Mouse (Mus musculus) layer of hippocampus, adult 11-12 months (tissue): ENCODE measurements around the gene Sart1.
A peak's percentile ranks its signal among the peaks of the same experiment; 100 is the strongest.
"Not testable (repeated sequence)": the region's sequence is repeated elsewhere in the genome, so short reads cannot be mapped to it uniquely, and the experiment has no call there.

Experiments used
- DNase-seq: peaks from one replicate; pipeline ENCODE4 v3.0.0; 2022; ENCODE audit warnings: low spot score

Gene Sart1

DNA sequence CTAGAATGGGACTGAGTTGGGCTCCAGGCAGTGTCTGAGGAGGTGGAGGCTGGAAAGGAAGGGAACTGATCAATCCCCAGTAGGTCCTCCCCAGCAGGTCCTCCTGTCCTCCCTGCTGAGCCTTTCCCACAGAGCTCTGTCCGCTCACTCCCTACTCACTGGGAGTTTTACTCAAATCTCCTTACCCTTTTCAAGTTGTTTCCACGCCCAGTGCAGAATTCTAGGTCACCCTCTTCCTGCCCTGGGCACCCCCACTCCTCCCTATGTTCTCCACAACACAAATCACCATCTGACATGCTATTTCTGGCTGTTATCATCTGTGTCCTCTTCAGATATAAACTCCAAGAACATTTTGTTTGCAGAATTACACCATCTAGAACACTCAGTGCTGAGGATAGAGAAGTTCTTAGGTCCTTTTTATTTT lies 26.0 kb upstream of the Sart1 start:
- DNase-seq: peak; percentile 36

DNA sequence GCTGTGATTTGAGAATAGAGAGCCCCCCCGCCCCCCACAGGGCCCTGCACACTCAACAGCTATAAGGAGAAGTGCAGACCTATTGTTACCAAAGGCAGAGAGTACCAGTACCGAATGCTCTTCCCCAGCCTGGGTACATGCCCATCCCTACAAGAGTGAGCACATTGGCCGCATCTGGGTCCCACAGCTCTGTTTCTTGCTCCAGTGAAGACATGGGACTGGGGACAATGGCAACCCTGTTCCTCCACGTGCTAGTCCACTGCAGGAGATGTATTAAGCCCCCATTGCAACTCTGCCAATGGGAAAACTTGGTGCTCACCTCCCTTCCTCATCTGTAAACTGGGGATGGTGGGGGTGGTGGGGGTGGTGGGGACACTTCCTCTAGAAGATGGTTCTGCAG lies 25.3 kb upstream of the Sart1 start:
- DNase-seq: no peak

DNA sequence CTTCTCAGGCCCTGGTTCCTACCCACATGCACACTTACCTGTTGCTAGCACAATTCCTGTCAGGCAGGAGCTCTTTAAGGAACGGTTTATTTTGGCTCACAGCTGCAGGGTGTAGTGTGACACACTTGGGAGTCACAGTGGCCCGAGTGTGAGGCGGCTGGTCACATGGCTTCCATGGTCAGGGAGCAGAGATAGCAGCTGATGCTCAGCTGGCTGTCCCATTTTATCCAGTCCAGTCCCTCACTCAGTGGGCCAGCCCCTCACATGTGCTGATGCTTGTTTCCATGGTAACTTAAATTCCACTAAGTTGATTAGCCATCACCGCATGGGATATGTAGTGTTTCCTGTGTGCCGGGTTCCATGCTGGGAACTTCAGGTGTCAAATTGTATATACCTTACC lies 23.5 kb upstream of the Sart1 start:
- no peak for DNase-seq

DNA sequence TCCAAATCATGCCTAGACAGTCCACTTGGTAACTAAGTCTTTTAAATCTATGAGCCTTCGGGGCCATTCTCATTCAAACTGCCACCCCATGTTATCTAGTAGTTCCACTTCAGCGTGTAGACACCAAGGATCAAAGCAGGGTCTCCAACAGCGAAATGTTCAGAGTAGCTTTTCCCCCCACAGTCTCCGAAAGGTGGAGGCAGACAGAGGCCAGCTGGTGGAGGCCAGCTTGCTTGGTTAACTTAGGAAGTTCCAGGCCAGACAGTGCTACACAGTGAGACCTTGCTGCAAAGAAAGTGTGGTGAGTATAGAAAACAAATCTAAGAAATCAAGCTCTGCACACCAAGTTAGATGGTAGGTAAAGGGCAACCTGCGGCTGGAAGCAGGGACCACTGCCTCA lies 22.1 kb upstream of the Sart1 start:
- DNase-seq: no peak

DNA sequence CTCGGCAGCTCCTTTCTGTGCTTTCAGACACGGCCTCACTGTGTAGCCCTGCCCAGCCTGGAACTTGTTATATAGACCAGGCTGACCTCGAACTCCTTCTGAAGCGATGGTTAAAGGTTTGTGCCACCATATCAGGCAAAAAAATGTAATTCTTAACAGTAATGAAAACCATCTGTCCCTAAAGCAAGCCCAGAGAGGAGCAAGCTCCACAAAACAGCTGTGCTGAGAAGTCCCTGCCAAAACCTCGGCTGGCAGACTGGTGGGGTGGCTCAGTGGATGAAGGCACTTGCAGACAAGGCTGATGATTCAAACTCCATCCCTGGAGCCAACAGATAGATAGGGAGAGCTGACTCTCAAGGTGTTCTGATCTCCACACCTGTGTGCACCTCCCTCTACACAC lies 20.6 kb upstream of the Sart1 start:
- DNase-seq: no peak

DNA sequence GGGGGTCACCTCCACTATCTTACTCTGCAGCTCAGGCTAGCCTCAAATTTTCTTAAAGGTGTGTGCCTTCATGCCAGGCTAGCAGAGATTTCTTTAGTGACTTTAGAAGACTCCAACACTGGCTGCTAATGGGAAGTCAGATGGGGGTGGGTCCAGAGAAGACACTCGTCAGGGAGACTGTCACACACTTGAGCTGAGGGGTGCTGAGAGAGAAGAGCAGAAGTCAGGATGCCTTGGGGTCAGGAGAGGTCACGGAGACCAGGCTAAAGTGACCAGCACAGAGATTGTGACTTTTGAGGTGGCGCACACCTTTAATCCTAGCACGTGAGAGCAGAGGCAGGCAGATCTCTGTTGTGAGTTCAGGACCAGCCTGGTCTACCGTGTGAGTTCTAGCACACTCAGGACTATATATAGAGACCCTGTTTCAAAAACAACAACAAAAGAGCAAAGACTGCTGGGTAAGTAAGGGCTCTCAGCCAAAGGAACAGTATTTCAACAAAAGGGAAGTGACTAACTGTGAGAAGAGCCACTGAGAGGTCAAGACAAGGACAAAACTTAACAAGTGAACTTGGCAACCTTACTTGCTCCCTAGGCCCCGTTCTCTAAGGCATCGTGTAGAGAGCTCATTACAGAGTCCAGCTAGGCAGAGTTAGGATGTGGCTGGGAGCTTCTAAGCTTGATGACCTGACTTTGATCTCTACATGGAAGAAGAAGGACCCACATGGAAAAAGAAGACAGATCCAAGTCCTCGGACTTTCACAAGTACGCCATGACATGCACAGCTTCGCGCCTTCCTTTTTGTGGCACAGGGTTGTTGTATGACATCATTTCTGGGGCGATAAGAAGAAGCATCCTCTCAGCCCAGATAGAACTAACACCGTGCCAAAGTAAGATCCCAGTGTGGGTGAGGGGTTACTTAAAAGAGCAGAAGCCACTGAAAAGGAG lies 19.8 kb upstream of the Sart1 start:
- no peak for DNase-seq

DNA sequence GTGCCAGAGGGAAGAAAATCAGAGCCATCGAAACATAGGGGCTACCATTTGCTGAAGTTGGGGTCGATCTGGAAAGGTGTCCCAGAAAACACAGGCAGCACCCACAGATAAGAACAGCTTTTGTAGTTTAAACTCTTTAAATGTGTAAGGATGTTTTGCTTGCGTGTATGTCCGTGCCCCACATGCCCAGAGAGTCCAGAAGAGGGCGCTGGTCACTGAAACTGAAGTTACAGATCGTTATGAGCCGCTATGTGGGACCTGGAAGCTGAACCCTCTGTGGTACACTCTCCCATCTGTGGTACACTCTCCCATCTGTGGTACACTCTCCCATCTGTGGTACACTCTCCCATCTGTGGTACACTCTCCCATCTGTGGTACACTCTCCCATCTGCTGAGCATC lies 18.6 kb upstream of the Sart1 start:
- peak; percentile 56 for DNase-seq

DNA sequence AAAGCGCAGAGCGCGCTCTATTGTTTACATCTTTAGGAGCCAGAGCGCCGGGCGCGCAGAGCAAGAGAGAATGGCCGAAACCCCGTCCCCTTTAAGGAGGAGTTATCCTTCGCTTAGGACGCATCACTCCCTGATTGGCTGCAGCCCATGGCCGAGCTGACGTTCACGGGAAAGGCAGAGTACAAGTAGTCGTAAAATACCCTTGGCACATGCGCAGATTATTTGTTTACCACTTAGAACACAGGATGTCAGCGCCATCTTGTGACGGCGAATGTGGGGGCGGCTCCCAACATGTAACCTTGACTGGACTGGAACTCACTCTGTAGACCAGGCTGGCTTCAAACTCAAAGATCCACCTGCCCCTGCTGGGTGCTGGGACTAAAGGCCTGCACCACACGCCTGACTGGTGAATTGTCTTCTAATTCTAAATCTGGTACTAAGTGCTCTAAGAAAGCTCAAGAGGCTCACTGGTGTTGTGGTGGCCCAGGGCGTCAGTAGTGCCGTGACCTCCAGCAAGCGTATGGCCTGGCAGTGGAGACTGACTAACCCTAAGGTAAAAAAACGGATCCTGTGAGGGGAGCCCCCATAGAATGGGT lies 18.1 kb upstream of the Sart1 start:
- DNase-seq: peak; percentile 54

DNA sequence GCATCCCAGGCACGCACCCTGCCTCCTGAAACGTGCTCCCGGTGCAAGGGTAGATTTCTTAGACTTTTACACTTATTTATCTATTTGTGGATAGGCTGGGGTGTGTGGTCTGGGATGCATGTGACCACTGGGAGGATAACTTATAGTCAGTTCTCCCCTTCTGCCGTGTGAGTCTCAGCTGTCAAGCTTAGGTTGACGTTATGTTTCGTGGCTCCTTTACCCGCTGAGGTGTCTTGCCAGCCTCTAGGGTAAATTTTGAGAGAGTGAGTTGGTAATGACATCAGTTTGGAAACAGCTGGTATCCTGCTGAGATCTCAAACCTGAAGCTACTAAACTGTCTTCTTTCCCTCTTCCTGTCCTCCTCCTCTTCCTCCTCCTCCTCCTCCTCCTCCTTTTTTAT lies 17.4 kb upstream of the Sart1 start:
- no peak for DNase-seq

DNA sequence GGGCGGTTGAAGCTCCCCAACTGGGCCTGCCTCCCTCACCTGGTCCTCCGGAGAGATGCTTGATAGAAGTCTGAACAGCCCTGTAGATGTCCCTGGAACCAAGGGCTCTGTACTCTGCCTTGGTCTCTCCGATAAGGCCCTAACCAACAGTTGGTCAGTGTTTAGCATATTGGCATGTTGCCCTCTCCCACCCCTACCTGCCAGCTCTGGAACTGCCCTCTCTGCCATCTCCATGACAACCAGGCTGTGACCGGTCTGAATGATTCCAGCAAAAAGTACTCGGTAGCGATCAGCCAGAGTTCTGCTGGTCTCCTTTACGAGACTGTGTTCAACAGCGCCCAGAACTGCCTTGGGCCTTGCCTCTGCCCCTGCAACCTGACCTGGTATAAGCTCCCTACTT lies 13.8 kb upstream of the Sart1 start, which contains the start of gene Tsga10ip:
TSS of gene Tsga10ip (minus strand) at position 234 of the 400 bp plus-strand sequence.
- no peak for DNase-seq

DNA sequence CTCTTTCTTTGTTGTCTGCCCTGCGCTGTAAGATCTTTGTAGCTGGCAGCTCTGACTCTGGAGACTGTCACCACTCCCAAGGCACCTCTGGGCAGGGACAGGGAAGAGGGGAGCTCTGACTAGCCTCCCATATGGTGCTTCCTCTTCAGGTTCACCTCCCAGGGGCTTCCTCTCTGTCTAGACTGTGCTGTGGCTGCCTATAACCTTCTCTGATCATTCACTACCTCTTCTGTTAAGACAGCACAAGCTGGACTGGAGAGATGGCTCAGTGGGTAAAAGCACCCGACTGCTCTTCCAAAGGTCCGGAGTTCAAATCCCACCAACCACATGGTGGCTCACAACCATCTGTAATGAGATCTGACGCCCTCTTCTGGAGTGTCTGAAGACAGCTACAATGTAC lies 12.6 kb upstream of the Sart1 start:
- not testable (repeated sequence) for DNase-seq

DNA sequence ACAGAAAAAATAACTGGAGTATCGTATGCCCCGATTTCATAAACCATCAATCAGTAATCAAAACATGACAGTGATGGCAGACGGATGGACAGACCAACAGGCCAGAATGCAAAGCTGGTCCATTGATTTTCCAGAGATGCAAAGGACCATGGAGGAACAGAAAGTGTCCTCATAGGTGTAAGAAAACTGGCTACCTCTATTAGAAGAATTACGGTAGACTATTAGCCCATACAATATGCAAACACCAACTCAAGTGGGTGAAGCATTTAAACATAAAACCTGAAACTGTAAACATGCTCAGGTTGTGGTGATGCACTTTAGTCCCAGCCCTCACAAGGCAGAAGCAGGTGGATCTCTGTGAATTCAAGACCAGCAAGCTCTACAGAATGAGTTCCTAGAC lies 6.9 kb upstream of the Sart1 start:
- no peak for DNase-seq

DNA sequence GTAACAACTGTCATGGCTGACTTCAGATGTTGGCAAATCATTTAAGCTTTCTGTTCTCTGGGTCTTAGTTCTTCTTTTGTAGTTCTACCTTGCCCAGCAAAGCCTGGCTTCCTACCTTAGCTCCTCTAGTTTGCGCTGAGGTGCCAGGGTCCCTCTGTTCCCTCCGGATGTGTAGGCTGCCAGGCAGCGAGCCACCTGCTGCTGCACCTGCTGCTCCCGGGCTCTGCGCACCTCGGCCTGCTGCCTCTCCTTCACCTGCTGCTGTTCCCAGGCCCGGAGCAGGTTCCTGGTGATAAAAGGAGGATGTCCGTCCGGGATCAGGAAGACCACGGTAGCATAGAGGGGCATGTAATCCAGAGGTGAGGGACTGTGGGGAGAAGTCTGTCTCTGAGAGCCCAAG lies 5.7 kb upstream of the Sart1 start:
- no peak for DNase-seq

DNA sequence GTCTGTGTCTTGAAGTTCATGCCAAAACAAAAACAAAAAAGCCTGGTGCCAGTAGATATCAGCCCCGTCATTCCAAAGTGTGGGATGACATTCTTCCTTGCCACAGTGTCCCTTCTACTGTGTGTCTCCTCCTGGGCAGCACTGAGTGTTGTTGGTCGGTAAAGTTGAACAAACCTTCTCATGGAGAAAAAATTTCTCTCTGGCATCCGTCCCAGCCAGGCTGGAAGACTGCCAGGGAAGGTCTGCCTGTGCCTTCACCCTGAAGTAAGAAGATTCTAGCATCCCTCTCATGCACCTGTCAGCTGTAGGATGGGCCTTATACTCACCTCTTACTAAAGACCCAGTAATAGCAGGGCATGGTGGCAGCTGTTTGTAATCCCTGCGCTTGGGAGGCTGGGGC lies 4.4 kb upstream of the Sart1 start:
- no peak for DNase-seq

DNA sequence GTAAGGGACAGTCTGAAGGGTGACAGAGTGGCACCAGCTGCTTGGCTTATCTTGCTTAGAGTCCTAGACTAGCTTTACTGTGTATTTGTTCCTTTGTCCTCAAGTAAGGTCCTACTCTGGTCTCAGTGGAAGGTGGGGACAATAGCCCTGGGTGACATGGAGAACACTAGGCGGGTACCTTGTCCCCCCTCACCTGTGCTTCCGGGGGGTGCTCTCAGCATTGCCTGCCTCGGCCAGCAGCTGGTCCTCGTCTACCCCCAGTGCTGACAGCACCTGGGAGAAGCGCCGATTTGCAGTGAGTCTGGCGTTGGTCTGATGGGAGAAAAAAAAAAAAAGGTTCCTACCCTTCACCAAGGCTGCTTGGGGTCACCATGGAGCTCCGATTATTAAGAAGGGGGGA lies 1.9 kb upstream of the Sart1 start:
- no peak for DNase-seq

DNA sequence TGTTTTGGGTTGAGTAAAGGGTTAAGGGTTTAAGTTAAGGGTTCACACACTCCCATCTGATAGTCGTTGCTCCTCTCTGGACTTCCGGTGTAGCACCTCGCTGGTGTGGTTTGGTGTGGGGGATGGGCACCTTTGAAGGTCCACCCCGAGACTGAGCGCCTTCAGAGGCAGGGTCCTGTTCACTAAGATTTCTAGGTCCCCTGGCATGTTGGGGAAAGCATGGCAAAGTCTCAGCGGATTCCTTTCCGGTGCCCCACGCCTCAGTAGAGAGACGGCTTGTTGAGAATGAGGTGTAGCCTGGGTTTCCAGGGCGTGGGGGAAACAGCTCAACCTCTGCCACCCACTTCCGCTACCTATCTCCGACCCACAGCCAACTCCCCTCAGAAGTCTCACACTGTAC lies 1.1 kb upstream of the Sart1 start:
- no peak for DNase-seq

DNA sequence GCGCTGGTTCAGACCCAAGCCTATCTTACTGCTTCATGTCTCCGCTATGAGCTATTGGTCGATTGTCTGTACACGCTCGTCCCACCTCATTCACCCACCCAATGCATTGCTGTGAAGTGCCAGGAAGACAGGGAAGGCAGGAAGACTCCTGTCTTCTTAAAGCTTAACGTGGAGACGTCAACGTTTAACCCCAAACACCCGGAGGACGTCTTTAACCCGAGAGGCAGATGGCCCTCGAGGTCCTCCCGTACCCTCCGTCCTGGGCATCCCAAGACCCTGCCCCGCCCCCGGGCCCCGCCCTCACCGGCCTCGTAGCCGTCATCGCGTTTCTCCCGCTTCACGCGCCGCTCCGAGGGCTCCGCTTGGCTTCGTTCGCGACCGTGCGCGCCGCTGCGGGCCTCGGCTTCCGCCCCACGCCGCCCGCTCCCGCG lies 477 bp downstream of the Sart1 start:
- no peak for DNase-seq

DNA sequence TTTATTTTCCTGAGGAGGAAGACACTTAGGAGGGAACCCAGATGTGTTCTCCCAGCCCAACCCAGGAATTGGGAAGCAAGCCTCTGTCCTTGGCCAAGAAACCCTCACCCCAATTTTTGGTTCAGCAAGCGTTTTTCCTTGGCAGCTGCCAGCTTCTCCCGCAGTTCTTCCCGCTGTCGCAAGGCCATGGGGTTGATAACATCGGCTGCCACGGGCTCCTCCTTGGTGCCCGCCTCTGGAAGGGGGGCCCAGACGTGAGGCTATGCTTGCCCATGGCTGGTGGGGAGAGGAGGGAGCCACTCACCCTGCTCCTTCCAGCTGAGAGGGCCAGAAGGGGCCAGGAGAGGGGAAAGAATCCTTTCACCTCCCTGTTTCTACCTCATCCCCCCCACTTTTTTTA lies 3.8 kb downstream of the Sart1 start:
- DNase-seq: no peak

DNA sequence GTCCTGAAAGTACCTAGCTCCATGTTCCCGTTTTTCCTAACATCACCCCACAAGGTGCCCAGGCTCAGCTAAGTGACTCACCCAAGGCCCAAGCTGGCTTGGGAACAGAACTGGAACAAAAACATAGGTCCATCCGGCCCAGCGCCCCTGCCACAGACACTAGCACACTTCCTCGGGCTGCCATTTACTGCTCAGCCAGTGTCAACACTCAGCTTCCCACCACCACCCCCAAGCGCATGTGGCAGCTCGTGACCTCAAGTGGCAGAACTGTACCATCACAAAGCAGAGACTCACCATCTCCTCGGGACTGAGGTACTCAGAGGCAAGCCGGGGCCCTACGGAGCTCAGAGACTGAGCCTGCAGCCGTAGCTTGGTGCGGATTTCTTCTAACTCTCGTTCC lies 5.2 kb downstream of the Sart1 start:
- DNase-seq: no peak

DNA sequence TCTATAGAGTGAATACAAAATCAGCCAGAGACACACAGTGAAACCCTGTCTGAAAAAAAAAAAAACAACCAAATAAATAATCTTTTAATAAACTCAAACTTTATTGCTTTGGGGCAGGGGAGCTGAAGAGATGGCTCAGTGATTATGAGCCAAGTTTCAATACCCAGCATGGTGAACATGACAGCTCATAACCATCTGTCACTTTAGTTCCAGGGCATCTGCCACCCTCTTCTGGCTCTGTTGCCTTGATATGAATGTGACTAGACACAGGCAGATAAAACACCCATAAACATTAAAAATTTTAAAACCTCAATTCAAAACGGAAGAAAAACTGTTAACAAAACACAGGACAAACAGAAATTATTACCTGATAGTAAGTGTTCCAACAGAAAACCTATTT lies 11.1 kb downstream of the Sart1 start:
- DNase-seq: peak; percentile 66

DNA sequence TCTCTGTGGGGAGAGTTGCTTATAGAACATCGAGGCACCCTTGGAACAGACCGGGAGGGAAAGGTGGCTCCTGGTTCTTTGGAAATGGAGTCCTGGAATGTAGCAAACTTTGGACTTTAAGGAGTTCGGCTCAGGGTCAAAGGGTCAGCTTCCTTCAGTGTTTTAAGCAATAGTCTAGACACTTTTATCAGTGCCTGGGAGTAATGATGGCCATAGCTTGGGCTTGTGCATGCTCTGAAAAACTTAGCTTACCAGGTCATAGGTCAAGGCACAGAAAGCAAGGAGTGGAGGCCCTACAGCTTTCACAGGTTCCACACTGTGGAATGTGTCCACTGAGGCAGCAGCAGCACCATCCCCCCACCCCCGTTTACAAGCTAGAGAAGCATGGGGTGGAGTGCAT lies 13.8 kb downstream of the Sart1 start:
- DNase-seq: no peak

DNA sequence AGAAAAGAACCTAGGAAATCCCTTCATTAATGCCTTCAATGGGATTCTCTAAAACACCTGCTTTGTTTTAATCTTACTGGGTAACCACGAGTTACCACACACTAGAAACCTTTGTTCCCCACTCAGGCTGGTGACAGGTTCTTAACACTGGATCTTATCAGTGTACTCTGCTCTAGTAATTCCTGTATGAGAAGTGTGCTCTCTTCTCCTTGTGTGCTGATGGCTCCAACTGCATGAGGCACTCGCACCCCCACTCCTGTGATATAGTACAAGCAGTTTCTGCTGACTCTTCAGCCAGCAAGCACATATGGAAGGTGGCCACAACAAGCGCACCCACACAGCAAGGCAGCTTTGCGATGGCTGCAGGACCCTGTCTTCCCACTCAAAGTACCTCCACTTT lies 14.3 kb downstream of the Sart1 start:
- no peak for DNase-seq

DNA sequence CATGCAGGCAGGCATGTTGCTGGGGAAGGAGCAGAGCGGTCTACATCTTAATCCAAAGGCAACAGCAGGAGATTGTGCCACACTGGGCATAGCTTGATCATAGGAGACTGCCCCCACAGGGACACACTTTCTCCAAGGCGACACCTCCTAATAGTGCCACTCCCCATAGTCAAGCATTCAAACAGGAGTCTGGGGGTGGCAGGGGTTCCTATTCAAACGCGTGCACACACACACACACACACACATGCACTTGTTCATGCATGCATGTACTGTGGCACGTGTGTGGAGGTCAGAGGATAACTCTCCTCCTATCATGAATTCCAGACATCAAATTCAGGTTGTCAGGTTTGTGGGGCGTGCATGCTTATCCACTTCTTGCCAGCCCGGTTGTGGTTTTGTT lies 15.8 kb downstream of the Sart1 start:
- no peak for DNase-seq

DNA sequence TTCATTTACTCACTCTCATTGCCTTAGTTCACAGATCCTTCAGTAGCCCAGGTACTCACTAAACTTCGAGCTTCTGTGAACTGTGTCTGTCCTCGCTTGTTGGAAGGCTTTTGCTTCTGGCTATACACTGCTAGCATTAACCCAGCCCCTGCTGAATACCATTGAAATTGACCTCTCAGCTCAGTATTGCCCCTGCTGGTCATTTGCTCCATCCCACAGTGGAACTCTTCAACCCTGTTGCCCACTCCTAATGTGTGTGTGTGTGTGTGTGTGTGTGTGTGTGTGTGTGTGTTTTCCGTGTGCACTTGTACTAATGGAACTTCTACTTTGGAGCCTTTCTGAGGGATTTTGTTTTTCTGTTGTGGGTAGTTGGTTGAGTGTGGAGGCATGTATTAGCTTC lies 17.6 kb downstream of the Sart1 start:
- no peak for DNase-seq
